Mouse (Mus musculus): ENCODE data around the gene Rrnad1. TPM values are rescaled to one million over a fixed set of nuclear protein-coding genes. Genes with fewer than 3 reads are reported as not detected.

Rrnad1 gene
- polyA plus RNA-seq, 1 experiment from 2014 or later = 12.8 TPM

- no peak for DNase-seq (ENCODE audit: low spot score)
- Histone ChIP-seq H3K27ac (replicated peaks; ENCODE audit: low read depth, low read length) (no peak overlapping the region), H3K4me2 (ENCODE audit: low read depth, low read length) (no peak overlapping the region), H3K36me3 (ENCODE audit: control insufficient read depth, insufficient read depth, low read length) (peaks cover 36% of the 10 kb centered on the region), H3K27me3 (replicated peaks; ENCODE audit: control insufficient read depth, insufficient read depth, low read length) (no peaks in the 10 kb centered on the region), H3K9ac (ENCODE audit: low read depth, low read length) (no peak overlapping the region), H3K4me3 (ENCODE audit: low read depth, low read length) (no peak overlapping the region), H3K4me1 (ENCODE audit: control insufficient read depth, insufficient read depth, low read length) (no peaks in the 10 kb centered on the region), H3K9me3 (ENCODE audit: control insufficient read depth, low read length) (no peaks in the 10 kb centered on the region)
- no peak for ATAC-seq (ENCODE audit: low read depth)
- 90% methylated on average over 4 of the region's 4 CpGs for WGBS
Measured at GRCm38 (mm10) chr3:87877730-87878129, 52.8 kb downstream of the Rrnad1 start.

Other genes starting within 250 kb of the Rrnad1 start
- gene Lrrc71, start 182.1 kb downstream of the Rrnad1 start, polyA plus RNA-seq (2014; fragmentation: Nextera tagmentation; extraction: Ambion mirVana) = 0.60 and 1.5 TPM in 2 replicates
- gene Ntrk1, start 135.6 kb downstream of the Rrnad1 start, polyA plus RNA-seq (2014; fragmentation: Nextera tagmentation; extraction: Ambion mirVana) = 16.2 and 19.5 TPM in 2 replicates
- gene Insrr, start 133.8 kb downstream of the Rrnad1 start, polyA plus RNA-seq (2014; fragmentation: Nextera tagmentation; extraction: Ambion mirVana) = 1.2 and 1.6 TPM in 2 replicates
- gene Pear1, start 106.4 kb downstream of the Rrnad1 start, polyA plus RNA-seq (2014; fragmentation: Nextera tagmentation; extraction: Ambion mirVana) = 26.7 and 29.6 TPM in 2 replicates
- 0.08 TPM in 1 of 2 replicates, not detected in the other for gene Sh2d2a, start 84.0 kb downstream of the Rrnad1 start, polyA plus RNA-seq (2014; fragmentation: Nextera tagmentation; extraction: Ambion mirVana)
- gene Prcc, start 45.1 kb downstream of the Rrnad1 start, polyA plus RNA-seq (2014; fragmentation: Nextera tagmentation; extraction: Ambion mirVana) = 13.0 and 13.5 TPM in 2 replicates
- 205 and 217 TPM in 2 replicates for gene Hdgf, start 24.4 kb downstream of the Rrnad1 start, polyA plus RNA-seq (2014; fragmentation: Nextera tagmentation; extraction: Ambion mirVana)
- 64.8 and 66.6 TPM in 2 replicates for gene Mrpl24, start 11.2 kb downstream of the Rrnad1 start, polyA plus RNA-seq (2014; fragmentation: Nextera tagmentation; extraction: Ambion mirVana)
- gene Isg20l2, start 403 bp downstream of the Rrnad1 start, polyA plus RNA-seq (2014; fragmentation: Nextera tagmentation; extraction: Ambion mirVana) = 20.9 and 22.9 TPM in 2 replicates
- gene Crabp2, start 17.9 kb upstream of the Rrnad1 start, polyA plus RNA-seq (2014; fragmentation: Nextera tagmentation; extraction: Ambion mirVana) = 145 and 175 TPM in 2 replicates
- 36.4 and 40.5 TPM in 2 replicates for gene Nes, start 40.4 kb upstream of the Rrnad1 start, polyA plus RNA-seq (2014; fragmentation: Nextera tagmentation; extraction: Ambion mirVana)
- 0.63 and 1.1 TPM in 2 replicates for gene Bcan, start 69.5 kb upstream of the Rrnad1 start, polyA plus RNA-seq (2014; fragmentation: Nextera tagmentation; extraction: Ambion mirVana)
- gene Hapln2, start 96.9 kb upstream of the Rrnad1 start, polyA plus RNA-seq (2014; fragmentation: Nextera tagmentation; extraction: Ambion mirVana) = not detected in 2 replicates
- gene Gpatch4, start 112.4 kb upstream of the Rrnad1 start, polyA plus RNA-seq (2014; fragmentation: Nextera tagmentation; extraction: Ambion mirVana) = 28.0 and 29.8 TPM in 2 replicates
- 179 and 193 TPM in 2 replicates for gene Naxe, start 127.8 kb upstream of the Rrnad1 start, polyA plus RNA-seq (2014; fragmentation: Nextera tagmentation; extraction: Ambion mirVana)
- gene Ttc24, start 147.6 kb upstream of the Rrnad1 start, polyA plus RNA-seq (2014; fragmentation: Nextera tagmentation; extraction: Ambion mirVana) = 0.17 and 0.31 TPM in 2 replicates
- gene Iqgap3, start 151.3 kb upstream of the Rrnad1 start, polyA plus RNA-seq (2014; fragmentation: Nextera tagmentation; extraction: Ambion mirVana) = 16.2 and 21.0 TPM in 2 replicates
- gene Mef2d, start 211.7 kb upstream of the Rrnad1 start, polyA plus RNA-seq (2014; fragmentation: Nextera tagmentation; extraction: Ambion mirVana) = 36.8 and 41.7 TPM in 2 replicates